Mouse (Mus musculus) heart, embryonic 11.5 days (tissue): ENCODE results near the gene Amigo1. TPM values are rescaled to one million over a fixed set of nuclear protein-coding genes. Genes with fewer than 3 reads are reported as not detected.

ENCODE experiments used
- ATAC-seq: fragments of 200-750 bp; cut with Nextera tagmentation; replicated peaks from 2 replicates; pipeline ENCODE4 v1.8.0; 2017; ENCODE audit warnings: moderate library complexity; ENCODE audit not compliant: insufficient number of reproducible peaks, low FRiP score, low TSS enrichment
- H3K27ac ChIP-seq: fragments of 300-500 bp; sonication (generic); 2 replicates; pipeline ENCODE4 v1.5.1; 2014; ENCODE audit warnings: mild to moderate bottlenecking, low read depth, low read length
- H3K27me3 ChIP-seq: fragments of 300-500 bp; sonication (generic); 2 replicates; pipeline ENCODE4 v1.6.1; 2014; ENCODE audit warnings: mild to moderate bottlenecking, low read length, mixed read lengths; ENCODE audit not compliant: control insufficient read depth, insufficient read depth
- H3K36me3 ChIP-seq: fragments of 300-500 bp; sonication (generic); 2 replicates; pipeline ENCODE4 v1.6.1; 2014; ENCODE audit warnings: mild to moderate bottlenecking, low read length, moderate library complexity, mixed read lengths; ENCODE audit not compliant: control insufficient read depth, insufficient read depth
- H3K4me1 ChIP-seq: fragments of 300-500 bp; sonication (generic); 2 replicates; pipeline ENCODE4 v1.6.1; 2014; ENCODE audit warnings: low read length; ENCODE audit not compliant: control insufficient read depth, insufficient read depth
- H3K4me2 ChIP-seq: fragments of 300-500 bp; sonication (generic); 2 replicates; pipeline ENCODE4 v1.6.1; 2014; ENCODE audit warnings: mild to moderate bottlenecking, moderate library complexity
- H3K4me3 ChIP-seq: fragments of 300-500 bp; sonication (generic); 2 replicates; pipeline ENCODE4 v1.5.1; 2014; ENCODE audit warnings: low read depth, low read length
- H3K9ac ChIP-seq: fragments of 300-500 bp; sonication (generic); 2 replicates; pipeline ENCODE4 v1.6.1; 2014; ENCODE audit warnings: mild to moderate bottlenecking, low read depth, low read length, moderate library complexity
- H3K9me3 ChIP-seq: fragments of 300-500 bp; sonication (generic); replicated peaks from 2 replicates; pipeline ENCODE4 v1.6.1; 2016; ENCODE audit warnings: low read length; ENCODE audit not compliant: control insufficient read depth
- WGBS: fragments of 180-500 bp; shearing (Covaris S2); extraction: QIAGEN DNeasy Blood & Tissue Kit; methylation state at CpG from one replicate; pipeline ENCODE4 v1.1.7; 2014; ENCODE audit not compliant: insufficient replicate concordance; 5-methylcytosine and 5-hydroxymethylcytosine counted together
- polyA plus RNA-seq: library from polyadenylated mRNA; unstranded; fragments of >200 nt; fragmentation: Nextera tagmentation; extraction: Ambion mirVana; gene quantifications from 2 replicates; pipeline ENCODE4 v1.2.1, GENCODE M21; 2014

The Amigo1 gene
- polyA plus RNA-seq = 1.3 and 1.9 TPM in 2 replicates

GRCm38 (mm10) chr3:108186098-108187047 lies at the start of gene Amigo1:
TSS of gene Amigo1 (plus strand) at chr3:108186335.
- Histone ChIP-seq H3K27ac (no peak within 1 kb of the TSS), H3K4me3 (peak within 1 kb of the TSS; percentile 74), H3K4me1 (peaks cover 7% of the 10 kb centered on the region; the same call in 1 of the 2 replicates), H3K27me3 (peaks cover 21% of the 10 kb centered on the region), H3K9me3 (no peaks in the 10 kb centered on the region), H3K36me3 (no peaks in the 10 kb centered on the region), H3K9ac (peak within 1 kb of the TSS; percentile 80), H3K4me2 (peak within 1 kb of the TSS; percentile 88)
- ATAC-seq = peak; percentile 53
- WGBS = 1% methylated on average over 69 of the region's 100 CpGs

GRCm38 (mm10) chr3:108139113-108139512 lies 47.0 kb upstream of the Amigo1 start:
- WGBS = 85% methylated on average over 1 of the region's 1 CpGs
- Histone ChIP-seq H3K4me3 (no peak overlapping the region), H3K36me3 (0 out of 2 replicates have a peak, but pooled peaks cover 2% of the 10 kb centered on the region), H3K4me1 (no peaks in the 10 kb centered on the region), H3K27me3 (no peaks in the 10 kb centered on the region), H3K4me2 (no peak overlapping the region), H3K9ac (no peak overlapping the region), H3K27ac (no peak overlapping the region), H3K9me3 (no peaks in the 10 kb centered on the region)
- ATAC-seq = no peak

GRCm38 (mm10) chr3:108140786-108141185 lies 45.3 kb upstream of the Amigo1 start:
- H3K9me3 ChIP-seq = no peaks in the 10 kb centered on the region
- H3K4me3 ChIP-seq = no peak overlapping the region
- H3K9ac ChIP-seq = no peak overlapping the region
- H3K27ac ChIP-seq = no peak overlapping the region
- no peak overlapping the region for H3K4me2 ChIP-seq
- 0 out of 2 replicates have a peak, but pooled peaks cover 2% of the 10 kb centered on the region for H3K36me3 ChIP-seq
- H3K4me1 ChIP-seq = peaks cover 7% of the 10 kb centered on the region; the same call in 1 of the 2 replicates
- no peaks in the 10 kb centered on the region for H3K27me3 ChIP-seq
- 86% methylated on average over 4 of the region's 4 CpGs for WGBS
- ATAC-seq = no peak

- peak within 1 kb of the TSS; percentile 86 for H3K4me3 ChIP-seq
- H3K9me3 ChIP-seq = no peaks in the 10 kb centered on the region
- under 1% methylated on average over 63 of the region's 63 CpGs for WGBS
- no peaks in the 10 kb centered on the region for H3K36me3 ChIP-seq
- peak within 1 kb of the TSS; percentile 77 for H3K4me2 ChIP-seq
- H3K27me3 ChIP-seq = no peaks in the 10 kb centered on the region
- ATAC-seq = peak; percentile 89
- H3K9ac ChIP-seq = peak within 1 kb of the TSS; percentile 90
- H3K27ac ChIP-seq = peak within 1 kb of the TSS; percentile 94
- H3K4me1 ChIP-seq = peaks cover 11% of the 10 kb centered on the region
Observed at GRCm38 (mm10) chr3:108145534-108146445, 40.3 kb upstream of the Amigo1 start, which contains the start of gene Gnai3. TSS of gene Gnai3 (minus strand) at chr3:108146146.

GRCm38 (mm10) chr3:108146671-108147070 lies 39.5 kb upstream of the Amigo1 start:
- ATAC-seq = no peak
- WGBS = 50% methylated on average over 5 of the region's 5 CpGs
- no peaks in the 10 kb centered on the region for H3K36me3 ChIP-seq
- no peaks in the 10 kb centered on the region for H3K27me3 ChIP-seq
- no peaks in the 10 kb centered on the region for H3K9me3 ChIP-seq
- peak overlapping the region; percentile 86 for H3K4me3 ChIP-seq
- H3K4me2 ChIP-seq = peak overlapping the region; percentile 77
- peaks cover 11% of the 10 kb centered on the region for H3K4me1 ChIP-seq
- H3K9ac ChIP-seq = peak overlapping the region; percentile 90
- no peak overlapping the region for H3K27ac ChIP-seq

GRCm38 (mm10) chr3:108147386-108148235 lies 38.5 kb upstream of the Amigo1 start:
- Histone ChIP-seq H3K4me3 (no peak overlapping the region), H3K9ac (no peak overlapping the region), H3K4me1 (peaks cover 11% of the 10 kb centered on the region), H3K36me3 (no peaks in the 10 kb centered on the region), H3K27me3 (no peaks in the 10 kb centered on the region), H3K4me2 (peak overlapping the region; percentile 12; the same call in 1 of the 2 replicates), H3K27ac (no peak overlapping the region), H3K9me3 (no peaks in the 10 kb centered on the region)
- 62% methylated on average over 11 of the region's 11 CpGs for WGBS
- ATAC-seq = no peak

- Histone ChIP-seq H3K9ac (no peak overlapping the region), H3K9me3 (no peaks in the 10 kb centered on the region), H3K36me3 (no peaks in the 10 kb centered on the region), H3K4me1 (no peaks in the 10 kb centered on the region), H3K27ac (no peak overlapping the region), H3K4me3 (no peak overlapping the region), H3K4me2 (no peak overlapping the region), H3K27me3 (no peaks in the 10 kb centered on the region)
- 91% methylated on average over 3 of the region's 3 CpGs for WGBS
- ATAC-seq = no peak
Observed at GRCm38 (mm10) chr3:108152290-108152689, 33.8 kb upstream of the Amigo1 start.
